Mouse (Mus musculus): ENCODE measurements around the gene Litaf. TPM values are rescaled to one million over a fixed set of nuclear protein-coding genes. Genes with fewer than 3 reads are reported as not detected.

Litaf gene
- total and polyA plus RNA-seq, 3 experiments, result 97.5 to 178 (median 154) TPM

GRCm38 (mm10) chr16:11064742-11065141, 1.2 kb downstream of the Litaf start:
- peaks cover 43 to 84% of the 10 kb centered on the region in 2 experiments for H3K4me1 ChIP-seq (ENCODE audit: control insufficient read depth in 1 of 2, insufficient read depth in 2 of 2)
- dilution Hi-C loops (cut with MboI; ENCODE audit: extremely low pct_ligation_motif_present, extremely low pct_unique_long_range_greater_than_20kb, low sequenced_read_pairs), result no loop called here
- peak overlapping the region; percentile 97; the same call in 1 of the 2 replicates for H3K27ac ChIP-seq (ENCODE audit: insufficient read depth, low read depth)
- no peak for TF ChIP-seq GABPA (IDR thresholded peaks at IDR 0.05; ENCODE audit: insufficient replicate concordance, low read depth, low read length)
- no peak for TF ChIP-seq ELF1 (IDR thresholded peaks at IDR 0.05; ENCODE audit: low read depth, low read length)
- no peak for TF ChIP-seq ZNF384 (IDR thresholded peaks at IDR 0.05; ENCODE audit: low read depth, low read length)
- H3K4me2 ChIP-seq (ENCODE audit: insufficient read depth, low read depth, poor library complexity, severe bottlenecking), result peak overlapping the region; percentile 48; the same call in 1 of the 2 replicates
- in situ Hi-C loops (cut with MboI; ENCODE audit: low pct_ligation_motif_present, low pct_unique_long_range_greater_than_20kb, low sequenced_read_pairs), result loop anchor here (5.0 kb wide), 1 partner anchor 38 kb away; no protein-coding TSS in a partner anchor
- peaks cover 0 to 14% of the 10 kb centered on the region in 2 experiments for H3K36me3 ChIP-seq (replicated peaks in 1 of 2; ENCODE audit: control insufficient read depth in 1 of 2, insufficient read depth in 1 of 2, low read length in 1 of 2)
- DNase-seq (ENCODE audit: extremely low read depth), result no peak
- no peak overlapping the region for H3K9ac ChIP-seq (ENCODE audit: insufficient read depth, low read depth)
- no peaks in the 10 kb centered on the region for H3K27me3 ChIP-seq (replicated peaks)
- H3K79me2 ChIP-seq (replicated peaks; ENCODE audit: control insufficient read depth, extremely low read depth, insufficient read depth, poor library complexity, severe bottlenecking), result no peaks in the 10 kb centered on the region; the same call in none of the 2 replicates
- peak overlapping the region in 2 of 3 experiments; percentile 70 for H3K4me3 ChIP-seq (replicated peaks in 1 of 3; ENCODE audit: low read depth in 2 of 3, low read length in 2 of 3, poor library complexity in 1 of 3)
- H3K9me3 ChIP-seq (replicated peaks; ENCODE audit: low read length), result no peaks in the 10 kb centered on the region

GRCm38 (mm10) chr16:11064341-11064740, 1.6 kb downstream of the Litaf start:
- H3K4me3 ChIP-seq (replicated peaks in 1 of 3; ENCODE audit: low read depth in 2 of 3, low read length in 2 of 3, poor library complexity in 1 of 3), result peak overlapping the region in 2 of 3 experiments; percentile 70
- dilution Hi-C loops (cut with MboI; ENCODE audit: extremely low pct_ligation_motif_present, extremely low pct_unique_long_range_greater_than_20kb, low sequenced_read_pairs) (no loop called here), in situ Hi-C loops (cut with MboI; ENCODE audit: low pct_ligation_motif_present, low pct_unique_long_range_greater_than_20kb, low sequenced_read_pairs) (no loop called here)
- H3K27ac ChIP-seq (ENCODE audit: insufficient read depth, low read depth), result peak overlapping the region; percentile 97; the same call in 1 of the 2 replicates
- no peak for TF ChIP-seq MEF2A (IDR thresholded peaks at IDR 0.05; ENCODE audit: borderline replicate concordance, low read depth, low read length)
- no peak for TF ChIP-seq ZNF384 (IDR thresholded peaks at IDR 0.05; ENCODE audit: low read depth, low read length)
- no peak for TF ChIP-seq GABPA (IDR thresholded peaks at IDR 0.05; ENCODE audit: insufficient replicate concordance, low read depth, low read length)
- TF ChIP-seq PAX5 (IDR thresholded peaks at IDR 0.05; ENCODE audit: low read length), result no peak
- TF ChIP-seq NRF1 (IDR thresholded peaks at IDR 0.05; ENCODE audit: low read depth, low read length), result no peak
- no peak for DNase-seq (ENCODE audit: extremely low read depth)
- H3K4me1 ChIP-seq (ENCODE audit: control insufficient read depth in 1 of 2, insufficient read depth in 2 of 2), result peaks cover 39 to 80% of the 10 kb centered on the region in 2 experiments
- no peak overlapping the region for H3K9ac ChIP-seq (ENCODE audit: insufficient read depth, low read depth)
- H3K4me2 ChIP-seq (ENCODE audit: insufficient read depth, low read depth, poor library complexity, severe bottlenecking), result no peak overlapping the region
- no peaks in the 10 kb centered on the region; the same call in 1 of the 2 replicates for H3K79me2 ChIP-seq (replicated peaks; ENCODE audit: control insufficient read depth, extremely low read depth, insufficient read depth, poor library complexity, severe bottlenecking)
- no peaks in the 10 kb centered on the region for H3K27me3 ChIP-seq (replicated peaks)
- no peaks in the 10 kb centered on the region for H3K9me3 ChIP-seq (replicated peaks; ENCODE audit: low read length)
- peaks cover 0 to 14% of the 10 kb centered on the region in 2 experiments for H3K36me3 ChIP-seq (replicated peaks in 1 of 2; ENCODE audit: control insufficient read depth in 1 of 2, insufficient read depth in 1 of 2, low read length in 1 of 2)

- peak overlapping the region; percentile 72 for H3K9ac ChIP-seq (ENCODE audit: insufficient read depth, low read depth)
- no peaks in the 10 kb centered on the region for H3K27me3 ChIP-seq (replicated peaks)
- no peaks in the 10 kb centered on the region; the same call in 1 of the 2 replicates for H3K79me2 ChIP-seq (replicated peaks; ENCODE audit: control insufficient read depth, extremely low read depth, insufficient read depth, poor library complexity, severe bottlenecking)
- DNase-seq (ENCODE audit: extremely low read depth), result peak; percentile 80
- H3K4me3 ChIP-seq (replicated peaks in 1 of 3; ENCODE audit: low read depth in 2 of 3, low read length in 2 of 3, poor library complexity in 1 of 3), result peak overlapping the region; percentile 14 to 70 (median 22)
- no peaks in the 10 kb centered on the region for H3K9me3 ChIP-seq (replicated peaks; ENCODE audit: low read length)
- H3K4me1 ChIP-seq (ENCODE audit: control insufficient read depth in 1 of 2, insufficient read depth in 2 of 2), result peaks cover 28 to 79% of the 10 kb centered on the region in 2 experiments
- dilution Hi-C loops (cut with MboI; ENCODE audit: extremely low pct_ligation_motif_present, extremely low pct_unique_long_range_greater_than_20kb, low sequenced_read_pairs), result no loop called here
- peak overlapping the region; percentile 97 for H3K27ac ChIP-seq (ENCODE audit: insufficient read depth, low read depth)
- peak overlapping the region; percentile 60 for H3K4me2 ChIP-seq (ENCODE audit: insufficient read depth, low read depth, poor library complexity, severe bottlenecking)
- in situ Hi-C loops (cut with MboI; ENCODE audit: low pct_ligation_motif_present, low pct_unique_long_range_greater_than_20kb, low sequenced_read_pairs), result no loop called here
- H3K36me3 ChIP-seq (replicated peaks in 1 of 2; ENCODE audit: control insufficient read depth in 1 of 2, insufficient read depth in 1 of 2, low read length in 1 of 2), result peaks cover 0 to 12% of the 10 kb centered on the region in 2 experiments
- TF ChIP-seq ZC3H11A (IDR thresholded peaks at IDR 0.05; ENCODE audit: low read depth, low read length), result no peak
- no peak for TF ChIP-seq USF2 (conservative IDR thresholded peaks at IDR 0.05; ENCODE audit: low read depth, low read length)
- peak; percentile 73 for TF ChIP-seq TBP (conservative IDR thresholded peaks at IDR 0.05; ENCODE audit: low read depth, low read length)
- no peak for TF ChIP-seq PAX5 (IDR thresholded peaks at IDR 0.05; ENCODE audit: low read length)
- TF ChIP-seq ETS1 (conservative IDR thresholded peaks at IDR 0.05; ENCODE audit: low read depth, low read length), result peak; percentile 95
- peak; percentile 83 for TF ChIP-seq MEF2A (IDR thresholded peaks at IDR 0.05; ENCODE audit: borderline replicate concordance, low read depth, low read length)
- no peak for TF ChIP-seq CTCF (conservative IDR thresholded peaks at IDR 0.05 in 1 of 2, IDR thresholded peaks at IDR 0.05 in 1 of 2; ENCODE audit: low read depth in 2 of 2, low read length in 2 of 2)
- TF ChIP-seq EP300 (IDR thresholded peaks at IDR 0.05; ENCODE audit: low read length), result peak; percentile 71
- TF ChIP-seq CHD1 (IDR thresholded peaks at IDR 0.05; ENCODE audit: low read depth, low read length), result peak; percentile 97
- peak; percentile 58 for TF ChIP-seq SIN3A (IDR thresholded peaks at IDR 0.05; ENCODE audit: low read length)
- 0 out of 2 replicates have a peak, but pooled peaks have one; percentile 32 for TF ChIP-seq MYC (IDR thresholded peaks at IDR 0.05; ENCODE audit: low read depth, low read length)
- TF ChIP-seq KAT2A (IDR thresholded peaks at IDR 0.05; ENCODE audit: insufficient replicate concordance, low read length), result 0 out of 2 replicates have a peak, but pooled peaks have one; percentile 78
- TF ChIP-seq NRF1 (IDR thresholded peaks at IDR 0.05; ENCODE audit: low read depth, low read length), result 0 out of 2 replicates have a peak, but pooled peaks have one; percentile 30
- peak; percentile 66 for TF ChIP-seq ELF1 (IDR thresholded peaks at IDR 0.05; ENCODE audit: low read depth, low read length)
- peak; percentile 92 for TF ChIP-seq RCOR1 (conservative IDR thresholded peaks at IDR 0.05; ENCODE audit: low read depth, low read length)
- TF ChIP-seq POLR2A (IDR thresholded peaks at IDR 0.05; ENCODE audit: low read depth, low read length), result peak; percentile 57
- TF ChIP-seq IRF4 (IDR thresholded peaks at IDR 0.05; ENCODE audit: low read depth, low read length), result peak; percentile 88
- no peak for TF ChIP-seq GABPA (IDR thresholded peaks at IDR 0.05; ENCODE audit: insufficient replicate concordance, low read depth, low read length)
- 0 out of 2 replicates have a peak, but pooled peaks have one; percentile 35 for TF ChIP-seq POLR2AphosphoS2 (IDR thresholded peaks at IDR 0.05; ENCODE audit: low read depth, low read length)
Observed at GRCm38 (mm10) chr16:11062794-11063721, 2.9 kb downstream of the Litaf start.
